Mouse (Mus musculus): ENCODE measurements around the gene Zfp385b. TPM values are rescaled to one million over a fixed set of nuclear protein-coding genes. Genes with fewer than 3 reads are reported as not detected.

Zfp385b gene
- total and polyA plus RNA-seq, 3 experiments: not detected

DNA sequence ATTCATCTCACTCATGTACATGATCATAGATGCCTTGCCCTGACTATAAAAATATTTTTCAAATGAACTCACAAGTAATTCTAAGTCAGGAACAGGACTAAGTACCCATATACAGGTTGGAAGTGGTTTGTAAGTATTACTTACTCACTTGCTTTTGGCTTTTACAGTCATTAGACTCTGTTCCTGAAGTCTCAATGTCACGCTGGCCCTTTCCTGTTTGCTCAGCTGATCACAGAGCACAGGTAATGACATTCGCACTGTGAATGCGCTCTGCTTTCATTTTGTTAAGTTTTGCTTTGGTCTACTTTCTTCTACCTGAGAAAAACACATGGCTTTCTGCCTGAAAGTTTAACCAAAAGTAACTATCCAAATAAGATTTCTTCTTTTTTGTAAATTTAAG, 282.9 kb downstream of the Zfp385b start:
- Histone ChIP-seq H3K9ac (ENCODE audit: insufficient read depth, low read depth) (no peak overlapping the region), H3K9me3 (replicated peaks; ENCODE audit: low read length) (peaks cover 35% of the 10 kb centered on the region), H3K27ac (ENCODE audit: insufficient read depth, low read depth) (no peak overlapping the region), H3K36me3 (replicated peaks in 1 of 2; ENCODE audit: control insufficient read depth in 1 of 2, insufficient read depth in 1 of 2, low read length in 1 of 2) (no peaks in the 10 kb centered on the region), H3K4me3 (replicated peaks in 1 of 3; ENCODE audit: low read depth in 2 of 3, low read length in 2 of 3, poor library complexity in 1 of 3) (no peak overlapping the region), H3K27me3 (replicated peaks) (no peaks in the 10 kb centered on the region), H3K4me2 (ENCODE audit: insufficient read depth, low read depth, poor library complexity, severe bottlenecking) (no peak overlapping the region), H3K4me1 (ENCODE audit: control insufficient read depth in 1 of 2, insufficient read depth in 2 of 2) (no peaks in the 10 kb centered on the region), H3K79me2 (replicated peaks; ENCODE audit: control insufficient read depth, extremely low read depth, insufficient read depth, poor library complexity, severe bottlenecking) (no peaks in the 10 kb centered on the region)
- DNase-seq (ENCODE audit: extremely low read depth): no peak
- in situ Hi-C loops (cut with MboI; ENCODE audit: low pct_ligation_motif_present, low pct_unique_long_range_greater_than_20kb, low sequenced_read_pairs) (no loop called here), dilution Hi-C loops (cut with MboI; ENCODE audit: extremely low pct_ligation_motif_present, extremely low pct_unique_long_range_greater_than_20kb, low sequenced_read_pairs) (no loop called here)
- no peak for TF ChIP-seq ETS1 (conservative IDR thresholded peaks at IDR 0.05; ENCODE audit: low read depth, low read length)
- no peak for TF ChIP-seq ZMIZ1 (IDR thresholded peaks at IDR 0.05; ENCODE audit: low read depth, low read length)
- TF ChIP-seq HCFC1 (IDR thresholded peaks at IDR 0.05; ENCODE audit: low read depth, low read length): no peak
- TF ChIP-seq JUND (conservative IDR thresholded peaks at IDR 0.05; ENCODE audit: low read depth, low read length): no peak
- no peak for TF ChIP-seq UBTF (IDR thresholded peaks at IDR 0.05; ENCODE audit: low read depth, low read length)
- TF ChIP-seq RCOR1 (conservative IDR thresholded peaks at IDR 0.05; ENCODE audit: low read depth, low read length): no peak
- TF ChIP-seq ELF1 (IDR thresholded peaks at IDR 0.05; ENCODE audit: low read depth, low read length): no peak
- no peak for TF ChIP-seq IRF4 (IDR thresholded peaks at IDR 0.05; ENCODE audit: low read depth, low read length)
- TF ChIP-seq ZKSCAN1 (IDR thresholded peaks at IDR 0.05; ENCODE audit: borderline replicate concordance, low read depth, low read length): no peak
- no peak for TF ChIP-seq POLR2A (IDR thresholded peaks at IDR 0.05; ENCODE audit: low read depth, low read length)
- TF ChIP-seq MEF2A (IDR thresholded peaks at IDR 0.05; ENCODE audit: borderline replicate concordance, low read depth, low read length): no peak
- no peak for TF ChIP-seq BHLHE40 (IDR thresholded peaks at IDR 0.05; ENCODE audit: low read depth, low read length)

DNA sequence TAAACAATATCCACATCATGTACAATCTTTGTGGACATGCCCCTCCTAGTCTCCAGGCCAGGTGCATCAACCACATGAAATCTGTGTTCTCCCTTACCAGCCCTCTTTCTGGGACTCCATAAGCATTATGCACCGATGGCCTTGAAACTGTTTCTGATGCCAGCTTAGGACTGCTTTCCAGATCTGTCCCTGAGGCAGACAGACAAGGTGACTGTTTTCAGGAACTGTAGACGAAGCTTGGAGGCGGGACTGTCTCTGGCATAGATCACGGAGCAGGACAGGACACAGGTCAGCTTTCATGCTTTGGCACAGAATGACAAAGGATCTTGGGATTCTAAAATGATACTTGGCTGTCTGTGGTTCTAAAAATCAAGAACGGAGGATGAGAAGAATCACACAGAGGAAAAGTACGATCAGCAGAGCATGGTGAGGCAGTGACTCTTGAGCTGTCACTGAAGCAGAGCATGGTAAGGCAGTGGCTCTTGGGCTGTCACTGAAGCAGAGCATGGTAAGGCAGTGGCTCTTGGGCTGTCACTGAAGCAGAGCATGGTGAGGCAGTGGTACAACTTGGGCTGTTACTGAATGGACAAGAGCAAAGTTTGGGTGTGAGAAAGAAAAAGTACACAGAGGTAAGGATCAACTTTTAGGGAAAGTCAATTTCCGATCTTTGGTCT, 291.2 kb downstream of the Zfp385b start:
- TF ChIP-seq GABPA (IDR thresholded peaks at IDR 0.05; ENCODE audit: insufficient replicate concordance, low read depth, low read length): no peak
- no peak for TF ChIP-seq PAX5 (IDR thresholded peaks at IDR 0.05; ENCODE audit: low read length)
- no peak for TF ChIP-seq ELF1 (IDR thresholded peaks at IDR 0.05; ENCODE audit: low read depth, low read length)
- no peak for TF ChIP-seq CHD2 (IDR thresholded peaks at IDR 0.05; ENCODE audit: low read length)
- TF ChIP-seq ZMIZ1 (IDR thresholded peaks at IDR 0.05; ENCODE audit: low read depth, low read length): no peak
- no peak for TF ChIP-seq USF1 (IDR thresholded peaks at IDR 0.05; ENCODE audit: low read depth, low read length)
- TF ChIP-seq JUN (IDR thresholded peaks at IDR 0.05; ENCODE audit: insufficient read depth, low read depth, low read length): no peak
- TF ChIP-seq MAFK (IDR thresholded peaks at IDR 0.05; ENCODE audit: insufficient replicate concordance, low read length): no peak
- no peak for TF ChIP-seq RCOR1 (conservative IDR thresholded peaks at IDR 0.05; ENCODE audit: low read depth, low read length)
- no peak for TF ChIP-seq RAD21 (IDR thresholded peaks at IDR 0.05; ENCODE audit: low read depth, low read length)
- TF ChIP-seq ZC3H11A (IDR thresholded peaks at IDR 0.05; ENCODE audit: low read depth, low read length): no peak
- in situ Hi-C loops (cut with MboI; ENCODE audit: low pct_ligation_motif_present, low pct_unique_long_range_greater_than_20kb, low sequenced_read_pairs) (no loop called here), dilution Hi-C loops (cut with MboI; ENCODE audit: extremely low pct_ligation_motif_present, extremely low pct_unique_long_range_greater_than_20kb, low sequenced_read_pairs) (no loop called here)

More for the DNA sequence above, 291.2 kb downstream of the Zfp385b start:
- Histone ChIP-seq H3K79me2 (replicated peaks; ENCODE audit: control insufficient read depth, extremely low read depth, insufficient read depth, poor library complexity, severe bottlenecking) (no peaks in the 10 kb centered on the region), H3K9ac (ENCODE audit: insufficient read depth, low read depth) (no peak overlapping the region), H3K4me2 (ENCODE audit: insufficient read depth, low read depth, poor library complexity, severe bottlenecking) (no peak overlapping the region), H3K27ac (ENCODE audit: insufficient read depth, low read depth) (no peak overlapping the region), H3K4me1 (ENCODE audit: control insufficient read depth in 1 of 2, insufficient read depth in 2 of 2) (no peaks in the 10 kb centered on the region), H3K4me3 (replicated peaks in 1 of 3; ENCODE audit: low read depth in 2 of 3, low read length in 2 of 3, poor library complexity in 1 of 3) (no peak overlapping the region), H3K27me3 (replicated peaks) (no peaks in the 10 kb centered on the region), H3K36me3 (replicated peaks in 1 of 2; ENCODE audit: control insufficient read depth in 1 of 2, insufficient read depth in 1 of 2, low read length in 1 of 2) (no peaks in the 10 kb centered on the region), H3K9me3 (replicated peaks; ENCODE audit: low read length) (peaks cover 56% of the 10 kb centered on the region)
- DNase-seq (ENCODE audit: extremely low read depth): no peak

Data from CH12.LX (cell line).